Mouse (Mus musculus): Measurements from ENCODE around the gene Ripk3. TPM values are rescaled to one million over a fixed set of nuclear protein-coding genes. Genes with fewer than 3 reads are reported as not detected.

Gene Ripk3
- 0.28 TPM for polyA plus RNA-seq (2012; fragmentation: generic; extraction: Trizol)

- Histone ChIP-seq H3K36me3 (ENCODE audit: control insufficient read depth, insufficient read depth) (no peaks in the 10 kb centered on the region), H3ac (ENCODE audit: control insufficient read depth, insufficient read length) (no peak within 1 kb of the TSS), H3K4me3 (no peak within 1 kb of the TSS), H3K27me3 (ENCODE audit: control insufficient read depth, insufficient read depth, insufficient read length) (peaks cover 9% of the 10 kb centered on the region), H3K4me2 (ENCODE audit: low read depth) (no peak within 1 kb of the TSS), H3K79me2 (ENCODE audit: control insufficient read depth, insufficient read depth) (no peaks in the 10 kb centered on the region)
- TF ChIP-seq SRF (IDR thresholded peaks at IDR 0.05; ENCODE audit: control insufficient read depth, insufficient read length, low read depth) (no peak), POLR2AphosphoS2 (IDR thresholded peaks at IDR 0.05; ENCODE audit: insufficient read length, low read depth) (no peak)
Observed at GRCm38 (mm10) chr14:55788256-55789050, at the start of gene Ripk3. Ripk3 (minus strand) TSS chr14:55788865.

GRCm38 (mm10) chr14:55838312-55838711 lies 49.6 kb upstream of the Ripk3 start:
- Histone ChIP-seq H3K27me3 (ENCODE audit: control insufficient read depth, insufficient read depth, insufficient read length) (no peaks in the 10 kb centered on the region), H3K36me3 (ENCODE audit: control insufficient read depth, insufficient read depth) (no peaks in the 10 kb centered on the region), H3K4me3 (no peak overlapping the region), H3K4me2 (ENCODE audit: low read depth) (no peak overlapping the region), H3K79me2 (ENCODE audit: control insufficient read depth, insufficient read depth) (no peaks in the 10 kb centered on the region), H3ac (ENCODE audit: control insufficient read depth, insufficient read length) (no peak overlapping the region)
- TF ChIP-seq MYOD1 (IDR thresholded peaks at IDR 0.05; ENCODE audit: control insufficient read depth in 1 of 3, insufficient read length in 2 of 3, low read depth in 2 of 3) = no peak
- TF ChIP-seq TCF12 (IDR thresholded peaks at IDR 0.05; ENCODE audit: insufficient read depth, poor library complexity, severe bottlenecking) = no peak
- no peak for TF ChIP-seq CEBPB (IDR thresholded peaks at IDR 0.05; ENCODE audit: insufficient read depth, poor library complexity, severe bottlenecking)

GRCm38 (mm10) chr14:55834808-55835533 lies 46.3 kb upstream of the Ripk3 start:
- H3K36me3 ChIP-seq (ENCODE audit: control insufficient read depth, insufficient read depth) = no peaks in the 10 kb centered on the region
- no peaks in the 10 kb centered on the region for H3K27me3 ChIP-seq (ENCODE audit: control insufficient read depth, insufficient read depth, insufficient read length)
- TF ChIP-seq CEBPB (IDR thresholded peaks at IDR 0.05; ENCODE audit: insufficient read depth, poor library complexity, severe bottlenecking) (no peak), POLR2AphosphoS2 (IDR thresholded peaks at IDR 0.05; ENCODE audit: insufficient read length, low read depth) (peak; percentile 20), POLR2A (IDR thresholded peaks at IDR 0.05; ENCODE audit: insufficient read length, low read depth) (no peak)
- no peaks in the 10 kb centered on the region for H3K79me2 ChIP-seq (ENCODE audit: control insufficient read depth, insufficient read depth)
- H3ac ChIP-seq (ENCODE audit: control insufficient read depth, insufficient read length) = no peak overlapping the region
- H3K4me2 ChIP-seq (ENCODE audit: low read depth) = no peak overlapping the region
- H3K4me3 ChIP-seq = no peak overlapping the region

GRCm38 (mm10) chr14:55833126-55833525 lies 44.5 kb upstream of the Ripk3 start:
- no peak overlapping the region for H3ac ChIP-seq (ENCODE audit: control insufficient read depth, insufficient read length)
- H3K79me2 ChIP-seq (ENCODE audit: control insufficient read depth, insufficient read depth) = no peaks in the 10 kb centered on the region
- TF ChIP-seq SRF (IDR thresholded peaks at IDR 0.05; ENCODE audit: control insufficient read depth, insufficient read length, low read depth) (no peak), E2F4 (IDR thresholded peaks at IDR 0.05; ENCODE audit: insufficient read depth) (no peak), MAX (IDR thresholded peaks at IDR 0.05; ENCODE audit: low read depth) (no peak), TCF12 (IDR thresholded peaks at IDR 0.05; ENCODE audit: insufficient read depth, poor library complexity, severe bottlenecking) (no peak), POLR2AphosphoS2 (IDR thresholded peaks at IDR 0.05; ENCODE audit: insufficient read length, low read depth) (no peak), TCF3 (IDR thresholded peaks at IDR 0.05; ENCODE audit: insufficient read length, low read depth) (no peak), POLR2A (IDR thresholded peaks at IDR 0.05; ENCODE audit: insufficient read length, low read depth) (no peak), CEBPB (IDR thresholded peaks at IDR 0.05; ENCODE audit: insufficient read depth, poor library complexity, severe bottlenecking) (no peak), REST (IDR thresholded peaks at IDR 0.05; ENCODE audit: insufficient read depth, insufficient read length) (no peak), MYOD1 (IDR thresholded peaks at IDR 0.05; ENCODE audit: control insufficient read depth in 1 of 3, insufficient read length in 2 of 3, low read depth in 2 of 3) (no peak), USF1 (IDR thresholded peaks at IDR 0.05; ENCODE audit: low read depth) (no peak), MYOG (IDR thresholded peaks at IDR 0.05; ENCODE audit: control insufficient read depth in 1 of 3, insufficient read depth in 1 of 3, insufficient read length in 2 of 3, low read depth in 2 of 3) (no peak)
- no peaks in the 10 kb centered on the region for H3K27me3 ChIP-seq (ENCODE audit: control insufficient read depth, insufficient read depth, insufficient read length)
- H3K4me3 ChIP-seq = no peak overlapping the region
- H3K36me3 ChIP-seq (ENCODE audit: control insufficient read depth, insufficient read depth) = no peaks in the 10 kb centered on the region
- no peak overlapping the region for H3K4me2 ChIP-seq (ENCODE audit: low read depth)

- no peak for TF ChIP-seq E2F4 (IDR thresholded peaks at IDR 0.05; ENCODE audit: insufficient read depth)
- Histone ChIP-seq H3K4me2 (ENCODE audit: low read depth) (no peak overlapping the region), H3ac (ENCODE audit: control insufficient read depth, insufficient read length) (no peak overlapping the region), H3K36me3 (ENCODE audit: control insufficient read depth, insufficient read depth) (no peaks in the 10 kb centered on the region), H3K4me3 (no peak overlapping the region), H3K79me2 (ENCODE audit: control insufficient read depth, insufficient read depth) (no peaks in the 10 kb centered on the region), H3K27me3 (ENCODE audit: control insufficient read depth, insufficient read depth, insufficient read length) (no peaks in the 10 kb centered on the region)
Observed at GRCm38 (mm10) chr14:55830331-55830730, 41.7 kb upstream of the Ripk3 start.

Measured in myocyte (in vitro differentiated cells).